Mouse (Mus musculus) limb, embryonic 10.5 days (tissue): Measurements from ENCODE around the gene Tubgcp5. TPM values are rescaled to one million over a fixed set of nuclear protein-coding genes. Genes with fewer than 3 reads are reported as not detected.

Source experiments
- polyA plus RNA-seq: library from polyadenylated mRNA; unstranded; fragments of >200 nt; fragmentation: Nextera tagmentation; extraction: Ambion mirVana; gene quantifications from 2 replicates; pipeline ENCODE4 v1.2.1, GENCODE M21; 2016

The Tubgcp5 gene
- polyA plus RNA-seq, 1 experiment from 2014 or later: 38.1 TPM

Other genes starting within 250 kb of the Tubgcp5 start
- gene Siglech, start 26.0 kb upstream of the Tubgcp5 start, polyA plus RNA-seq: 0.20 and 0.29 TPM in 2 replicates
- gene Cyfip1, start 47.6 kb downstream of the Tubgcp5 start, polyA plus RNA-seq: 98.2 and 117 TPM in 2 replicates
- gene Nipa2, start 168.3 kb downstream of the Tubgcp5 start, polyA plus RNA-seq: 46.1 and 46.4 TPM in 2 replicates
- 5.2 and 5.9 TPM in 2 replicates for gene Nipa1, start 225.8 kb downstream of the Tubgcp5 start, polyA plus RNA-seq